Mouse (Mus musculus): Measurements from ENCODE around the gene Acadl. TPM values are rescaled to one million over a fixed set of nuclear protein-coding genes. Genes with fewer than 3 reads are reported as not detected.

The Acadl gene
- polyA plus RNA-seq (2012; ENCODE audit: insufficient read depth, low replicate concordance): 1.5 and 3.2 TPM in 2 replicates

- H3K4me3 ChIP-seq (replicated peaks): peak within 1 kb of the TSS; percentile 98
- H3K4me1 ChIP-seq: peaks cover 16% of the 10 kb centered on the region
- peaks cover 5% of the 10 kb centered on the region; the same call in 1 of the 2 replicates for H3K9me3 ChIP-seq
- peaks cover 2% of the 10 kb centered on the region for H3K27me3 ChIP-seq (replicated peaks)
- TF ChIP-seq GATA1 (IDR thresholded peaks at IDR 0.05; ENCODE audit: borderline replicate concordance, low read length): no peak
- no peak for TF ChIP-seq FLI1 (IDR thresholded peaks at IDR 0.05; ENCODE audit: low read length)
- peaks cover 15% of the 10 kb centered on the region for H3K36me3 ChIP-seq (replicated peaks; ENCODE audit: low read length)
Observed at GRCm38 (mm10) chr1:66862712-66863511, at the start of gene Acadl. Gene Acadl, minus strand, starts transcription at chr1:66863277.

DNA sequence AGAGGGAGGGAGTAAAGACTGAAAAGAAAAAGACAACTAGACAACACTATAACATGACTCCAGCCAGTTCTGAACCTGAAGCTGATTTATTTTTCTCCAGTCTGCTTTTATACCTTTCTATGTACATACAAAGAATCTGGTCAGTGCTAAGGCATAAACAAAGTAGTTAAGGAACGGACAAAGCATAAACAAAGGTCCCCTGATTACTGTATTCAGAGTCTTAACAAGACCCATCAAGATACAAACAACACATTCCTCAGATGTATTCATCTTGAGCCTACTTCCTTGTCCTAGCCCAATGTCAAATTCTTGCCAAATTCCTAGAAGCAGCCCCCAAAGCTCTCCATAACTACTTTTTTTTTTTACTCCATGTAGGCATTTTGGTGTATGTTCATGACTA, 49.2 kb upstream of the Acadl start:
- Histone ChIP-seq H3K27me3 (replicated peaks) (no peaks in the 10 kb centered on the region), H3K4me1 (no peaks in the 10 kb centered on the region), H3K9me3 (no peaks in the 10 kb centered on the region), H3K36me3 (replicated peaks; ENCODE audit: low read length) (no peaks in the 10 kb centered on the region), H3K4me3 (replicated peaks) (no peak overlapping the region)
- no peak for TF ChIP-seq GATA1 (IDR thresholded peaks at IDR 0.05; ENCODE audit: borderline replicate concordance, low read length)
- TF ChIP-seq FLI1 (IDR thresholded peaks at IDR 0.05; ENCODE audit: low read length): no peak

GRCm38 (mm10) chr1:66902566-66902965, 39.5 kb upstream of the Acadl start:
- Histone ChIP-seq H3K4me3 (replicated peaks) (no peak overlapping the region), H3K9me3 (no peaks in the 10 kb centered on the region), H3K36me3 (replicated peaks; ENCODE audit: low read length) (no peaks in the 10 kb centered on the region), H3K4me1 (no peaks in the 10 kb centered on the region), H3K27me3 (replicated peaks) (no peaks in the 10 kb centered on the region)
- TF ChIP-seq GATA1 (IDR thresholded peaks at IDR 0.05; ENCODE audit: borderline replicate concordance, low read length) (no peak), FLI1 (IDR thresholded peaks at IDR 0.05; ENCODE audit: low read length) (no peak)

- H3K4me3 ChIP-seq (replicated peaks): no peak overlapping the region
- no peaks in the 10 kb centered on the region for H3K27me3 ChIP-seq (replicated peaks)
- H3K9me3 ChIP-seq: no peaks in the 10 kb centered on the region
- no peak for TF ChIP-seq FLI1 (IDR thresholded peaks at IDR 0.05; ENCODE audit: low read length)
- no peak for TF ChIP-seq GATA1 (IDR thresholded peaks at IDR 0.05; ENCODE audit: borderline replicate concordance, low read length)
- no peaks in the 10 kb centered on the region for H3K36me3 ChIP-seq (replicated peaks; ENCODE audit: low read length)
- H3K4me1 ChIP-seq: no peaks in the 10 kb centered on the region
Observed at GRCm38 (mm10) chr1:66900946-66901345, 37.9 kb upstream of the Acadl start.

DNA sequence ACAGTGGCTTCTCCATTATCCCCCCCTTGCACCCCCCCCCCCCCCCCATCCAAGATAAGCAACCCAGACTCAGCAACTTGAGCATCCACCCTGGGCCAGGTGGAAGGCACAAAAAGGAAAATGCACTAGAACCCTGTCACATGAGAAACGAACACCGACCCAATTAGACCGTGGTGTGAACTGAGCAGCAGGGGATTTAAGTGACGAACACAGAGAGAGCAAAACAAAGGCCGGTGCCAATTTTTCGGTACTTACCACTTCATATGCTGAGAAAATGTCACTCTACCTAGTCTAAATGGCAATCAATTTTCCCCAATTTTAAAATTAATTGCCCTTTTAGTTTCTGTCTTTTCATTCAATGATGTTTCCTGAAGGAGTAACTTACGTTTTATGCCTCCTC, 35.2 kb upstream of the Acadl start:
- H3K27me3 ChIP-seq (replicated peaks): no peaks in the 10 kb centered on the region
- H3K4me3 ChIP-seq (replicated peaks): no peak overlapping the region
- TF ChIP-seq GATA1 (IDR thresholded peaks at IDR 0.05; ENCODE audit: borderline replicate concordance, low read length) (no peak), FLI1 (IDR thresholded peaks at IDR 0.05; ENCODE audit: low read length) (no peak)
- no peaks in the 10 kb centered on the region for H3K4me1 ChIP-seq
- no peaks in the 10 kb centered on the region for H3K9me3 ChIP-seq
- no peaks in the 10 kb centered on the region for H3K36me3 ChIP-seq (replicated peaks; ENCODE audit: low read length)

DNA sequence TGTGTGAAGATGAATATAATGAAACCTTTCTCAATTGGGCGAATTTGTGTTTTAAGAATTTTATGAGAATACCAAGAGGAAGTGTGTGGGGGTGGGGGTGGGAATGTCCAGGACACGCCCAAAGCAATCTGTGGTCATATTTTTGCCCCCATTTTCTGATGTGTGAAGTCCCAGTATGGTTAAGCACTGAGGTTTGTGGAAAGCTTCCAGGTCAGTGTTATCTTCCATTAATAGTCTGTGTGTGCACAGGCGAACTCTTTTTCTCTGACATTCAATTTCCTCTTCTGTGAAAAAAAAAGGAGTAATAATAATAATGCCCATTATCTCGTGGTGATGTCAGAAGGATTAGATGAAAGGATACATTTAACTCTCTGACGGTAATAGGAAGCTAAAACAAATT, 33.5 kb upstream of the Acadl start:
- TF ChIP-seq GATA1 (IDR thresholded peaks at IDR 0.05; ENCODE audit: borderline replicate concordance, low read length): no peak
- no peak for TF ChIP-seq FLI1 (IDR thresholded peaks at IDR 0.05; ENCODE audit: low read length)
- no peak overlapping the region for H3K4me3 ChIP-seq (replicated peaks)
- no peaks in the 10 kb centered on the region for H3K36me3 ChIP-seq (replicated peaks; ENCODE audit: low read length)
- no peaks in the 10 kb centered on the region for H3K9me3 ChIP-seq
- no peaks in the 10 kb centered on the region for H3K4me1 ChIP-seq
- no peaks in the 10 kb centered on the region for H3K27me3 ChIP-seq (replicated peaks)

DNA sequence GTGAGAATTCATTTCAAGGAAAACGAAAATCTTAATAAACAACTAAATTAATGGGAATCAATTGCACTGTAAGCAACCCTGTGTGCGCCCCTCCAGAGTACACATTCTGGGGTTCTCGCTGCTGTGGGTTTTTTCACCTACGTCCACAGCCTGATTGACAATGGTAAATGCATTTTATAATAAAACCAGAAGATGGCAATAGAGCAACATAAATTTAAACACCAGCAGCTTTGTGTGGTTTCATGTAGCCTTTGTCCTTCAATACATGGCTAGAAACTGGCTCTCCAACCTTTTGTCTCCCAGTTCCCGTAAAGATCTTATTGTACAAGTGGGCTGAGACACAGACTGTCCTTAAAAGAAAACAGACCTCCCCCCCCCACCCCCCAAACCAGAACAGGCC, 33.0 kb upstream of the Acadl start:
- Histone ChIP-seq H3K4me3 (replicated peaks) (no peak overlapping the region), H3K4me1 (no peaks in the 10 kb centered on the region), H3K9me3 (no peaks in the 10 kb centered on the region), H3K27me3 (replicated peaks) (no peaks in the 10 kb centered on the region), H3K36me3 (replicated peaks; ENCODE audit: low read length) (no peaks in the 10 kb centered on the region)
- no peak for TF ChIP-seq FLI1 (IDR thresholded peaks at IDR 0.05; ENCODE audit: low read length)
- no peak for TF ChIP-seq GATA1 (IDR thresholded peaks at IDR 0.05; ENCODE audit: borderline replicate concordance, low read length)

DNA sequence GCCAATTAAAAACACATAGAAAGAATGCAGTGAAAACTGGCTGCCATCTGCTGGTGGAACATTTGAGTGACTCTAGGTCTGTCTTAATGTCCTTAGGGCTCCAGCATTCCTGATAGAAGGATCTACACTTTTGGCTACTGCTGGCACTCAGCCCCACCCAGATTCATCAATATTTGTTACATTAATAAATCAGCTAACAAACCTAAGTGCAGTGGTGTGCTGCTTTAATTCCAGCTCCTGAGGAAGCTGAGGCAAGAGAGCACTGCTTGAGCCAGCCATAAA, 32.7 kb upstream of the Acadl start:
- Histone ChIP-seq H3K36me3 (replicated peaks; ENCODE audit: low read length) (no peaks in the 10 kb centered on the region), H3K27me3 (replicated peaks) (no peaks in the 10 kb centered on the region), H3K4me1 (no peaks in the 10 kb centered on the region), H3K4me3 (replicated peaks) (no peak overlapping the region), H3K9me3 (no peaks in the 10 kb centered on the region)
- no peak for TF ChIP-seq FLI1 (IDR thresholded peaks at IDR 0.05; ENCODE audit: low read length)
- no peak for TF ChIP-seq GATA1 (IDR thresholded peaks at IDR 0.05; ENCODE audit: borderline replicate concordance, low read length)

- TF ChIP-seq GATA1 (IDR thresholded peaks at IDR 0.05; ENCODE audit: borderline replicate concordance, low read length) (no peak), FLI1 (IDR thresholded peaks at IDR 0.05; ENCODE audit: low read length) (no peak)
- no peaks in the 10 kb centered on the region for H3K36me3 ChIP-seq (replicated peaks; ENCODE audit: low read length)
- no peaks in the 10 kb centered on the region for H3K27me3 ChIP-seq (replicated peaks)
- no peak overlapping the region for H3K4me3 ChIP-seq (replicated peaks)
- no peaks in the 10 kb centered on the region for H3K4me1 ChIP-seq
- no peaks in the 10 kb centered on the region for H3K9me3 ChIP-seq
Observed at GRCm38 (mm10) chr1:66895093-66895836, 32.2 kb upstream of the Acadl start.

GRCm38 (mm10) chr1:66887175-66887574, 24.1 kb upstream of the Acadl start:
- TF ChIP-seq GATA1 (IDR thresholded peaks at IDR 0.05; ENCODE audit: borderline replicate concordance, low read length) (no peak), FLI1 (IDR thresholded peaks at IDR 0.05; ENCODE audit: low read length) (no peak)
- Histone ChIP-seq H3K36me3 (replicated peaks; ENCODE audit: low read length) (no peaks in the 10 kb centered on the region), H3K9me3 (no peaks in the 10 kb centered on the region), H3K4me1 (no peaks in the 10 kb centered on the region), H3K27me3 (replicated peaks) (no peaks in the 10 kb centered on the region), H3K4me3 (replicated peaks) (no peak overlapping the region)
